Mouse (Mus musculus) hindbrain, embryonic 11.5 days (tissue): ENCODE results near the gene Pacrg. TPM values are rescaled to one million over a fixed set of nuclear protein-coding genes. Genes with fewer than 3 reads are reported as not detected.

Experiments used
- ATAC-seq: fragments of 200-750 bp; cut with Nextera tagmentation; 2 replicates; pipeline ENCODE4 v1.8.0; 2017; ENCODE audit warnings: mild to moderate bottlenecking, moderate TSS enrichment, moderate library complexity; ENCODE audit not compliant: low FRiP score
- DNase-seq: peaks from one replicate; pipeline ENCODE4 v3.0.0-alpha.2; 2015; ENCODE audit warnings: low spot score
- H3K27ac ChIP-seq: fragments of 300-500 bp; sonication (generic); 2 replicates; pipeline ENCODE4 v1.5.1; 2014; ENCODE audit warnings: mild to moderate bottlenecking, low read depth, low read length
- H3K27me3 ChIP-seq: fragments of 300-500 bp; sonication (generic); 2 replicates; pipeline ENCODE4 v1.6.1; 2014; ENCODE audit warnings: mild to moderate bottlenecking, low read length, moderate library complexity, mixed read lengths; ENCODE audit not compliant: control insufficient read depth, insufficient read depth
- H3K36me3 ChIP-seq: fragments of 300-500 bp; sonication (generic); 2 replicates; pipeline ENCODE4 v1.6.1; 2014; ENCODE audit warnings: mild to moderate bottlenecking, low read length, moderate library complexity, mixed read lengths; ENCODE audit not compliant: control insufficient read depth, insufficient read depth
- H3K4me1 ChIP-seq: fragments of 300-500 bp; sonication (generic); replicated peaks from 2 replicates; pipeline ENCODE4 v1.6.1; 2014; ENCODE audit warnings: low read length, mixed read lengths; ENCODE audit not compliant: control insufficient read depth, insufficient read depth
- H3K4me2 ChIP-seq: fragments of 300-500 bp; sonication (generic); replicated peaks from 2 replicates; pipeline ENCODE4 v1.6.1; 2014; ENCODE audit warnings: mild to moderate bottlenecking, low read depth, low read length
- H3K4me3 ChIP-seq: fragments of 300-500 bp; sonication (generic); 2 replicates; pipeline ENCODE4 v1.5.1; 2014; ENCODE audit warnings: low read depth, low read length
- H3K9ac ChIP-seq: fragments of 300-500 bp; sonication (generic); 2 replicates; pipeline ENCODE4 v1.6.1; 2014; ENCODE audit warnings: low read depth, low read length
- H3K9me3 ChIP-seq: fragments of 300-500 bp; sonication (generic); 2 replicates; pipeline ENCODE4 v1.6.1; 2016; ENCODE audit warnings: low read length; ENCODE audit not compliant: control insufficient read depth
- WGBS: fragments of 180-500 bp; shearing (Covaris S2); extraction: QIAGEN DNeasy Blood & Tissue Kit; methylation state at CpG from one replicate; pipeline ENCODE4 v1.1.7; 2014; 5-methylcytosine and 5-hydroxymethylcytosine counted together
- polyA plus RNA-seq: library from polyadenylated mRNA; unstranded; fragments of >200 nt; fragmentation: Nextera tagmentation; extraction: Ambion mirVana; gene quantifications from 2 replicates; pipeline ENCODE4 v1.2.1, GENCODE M21; 2014

Gene Pacrg
- polyA plus RNA-seq, 1 experiment from 2014 or later, result 5.8 TPM

- Histone ChIP-seq H3K4me3 (no peak overlapping the region), H3K4me1 (peaks cover 6% of the 10 kb centered on the region; the same call in 1 of the 2 replicates), H3K4me2 (no peak overlapping the region), H3K27me3 (no peaks in the 10 kb centered on the region), H3K36me3 (no peaks in the 10 kb centered on the region), H3K9me3 (no peaks in the 10 kb centered on the region), H3K27ac (no peak overlapping the region), H3K9ac (no peak overlapping the region)
- DNase-seq (no peak), ATAC-seq (no peak)
- 69% methylated on average over 8 of the region's 8 CpGs for WGBS
Observed at GRCm38 (mm10) chr17:10370660-10371130, 469.4 kb downstream of the Pacrg start.

GRCm38 (mm10) chr17:10369961-10370659 is 470.0 kb downstream of the Pacrg start:
- no peak for ATAC-seq
- Histone ChIP-seq H3K27ac (no peak overlapping the region), H3K4me1 (peaks cover 6% of the 10 kb centered on the region; the same call in 1 of the 2 replicates), H3K9ac (no peak overlapping the region), H3K27me3 (no peaks in the 10 kb centered on the region), H3K4me3 (no peak overlapping the region), H3K4me2 (no peak overlapping the region), H3K36me3 (no peaks in the 10 kb centered on the region), H3K9me3 (no peaks in the 10 kb centered on the region)
- DNase-seq, result no peak
- 85% methylated on average over 13 of the region's 13 CpGs for WGBS

- Histone ChIP-seq H3K9ac (no peak overlapping the region), H3K27me3 (no peaks in the 10 kb centered on the region), H3K9me3 (no peaks in the 10 kb centered on the region), H3K4me2 (no peak overlapping the region), H3K4me3 (no peak overlapping the region), H3K36me3 (no peaks in the 10 kb centered on the region), H3K4me1 (no peaks in the 10 kb centered on the region), H3K27ac (no peak overlapping the region)
- DNase-seq, result no peak
- no peak for ATAC-seq
- WGBS, result 81% methylated on average over 5 of the region's 5 CpGs
Observed at GRCm38 (mm10) chr17:10367044-10367443, 473.1 kb downstream of the Pacrg start.

GRCm38 (mm10) chr17:10366577-10366976 is 473.5 kb downstream of the Pacrg start:
- Histone ChIP-seq H3K36me3 (no peaks in the 10 kb centered on the region), H3K4me1 (no peaks in the 10 kb centered on the region), H3K9me3 (no peaks in the 10 kb centered on the region), H3K27me3 (no peaks in the 10 kb centered on the region), H3K27ac (no peak overlapping the region), H3K4me3 (no peak overlapping the region), H3K4me2 (no peak overlapping the region), H3K9ac (no peak overlapping the region)
- 84% methylated on average over 4 of the region's 4 CpGs for WGBS
- ATAC-seq (no peak), DNase-seq (no peak)

GRCm38 (mm10) chr17:10365501-10366482 is 474.3 kb downstream of the Pacrg start:
- 81% methylated on average over 13 of the region's 13 CpGs for WGBS
- H3K9me3 ChIP-seq, result no peaks in the 10 kb centered on the region
- ATAC-seq, result no peak
- H3K36me3 ChIP-seq, result no peaks in the 10 kb centered on the region
- no peak for DNase-seq
- no peaks in the 10 kb centered on the region for H3K4me1 ChIP-seq
- H3K4me3 ChIP-seq, result no peak overlapping the region
- no peaks in the 10 kb centered on the region for H3K27me3 ChIP-seq
- no peak overlapping the region for H3K9ac ChIP-seq
- no peak overlapping the region for H3K27ac ChIP-seq
- H3K4me2 ChIP-seq, result no peak overlapping the region

GRCm38 (mm10) chr17:10363151-10363550 is 477.0 kb downstream of the Pacrg start:
- H3K4me1 ChIP-seq, result no peaks in the 10 kb centered on the region
- no peaks in the 10 kb centered on the region for H3K9me3 ChIP-seq
- H3K36me3 ChIP-seq, result no peaks in the 10 kb centered on the region
- H3K4me3 ChIP-seq, result no peak overlapping the region
- no peak overlapping the region for H3K4me2 ChIP-seq
- no peak overlapping the region for H3K27ac ChIP-seq
- H3K9ac ChIP-seq, result no peak overlapping the region
- ATAC-seq, result no peak
- WGBS, result 93% methylated on average over 3 of the region's 3 CpGs
- no peaks in the 10 kb centered on the region for H3K27me3 ChIP-seq
- DNase-seq, result no peak

GRCm38 (mm10) chr17:10361882-10362291 is 478.2 kb downstream of the Pacrg start:
- no peak overlapping the region for H3K27ac ChIP-seq
- no peaks in the 10 kb centered on the region for H3K9me3 ChIP-seq
- DNase-seq (no peak), ATAC-seq (no peak)
- no peaks in the 10 kb centered on the region for H3K4me1 ChIP-seq
- no peak overlapping the region for H3K4me3 ChIP-seq
- H3K36me3 ChIP-seq, result no peaks in the 10 kb centered on the region
- 94% methylated on average over 7 of the region's 7 CpGs for WGBS
- no peaks in the 10 kb centered on the region for H3K27me3 ChIP-seq
- H3K4me2 ChIP-seq, result no peak overlapping the region
- no peak overlapping the region for H3K9ac ChIP-seq

GRCm38 (mm10) chr17:10360738-10361137 is 479.4 kb downstream of the Pacrg start:
- no peaks in the 10 kb centered on the region for H3K9me3 ChIP-seq
- no peaks in the 10 kb centered on the region for H3K4me1 ChIP-seq
- no peak overlapping the region for H3K4me2 ChIP-seq
- ATAC-seq, result no peak
- H3K27me3 ChIP-seq, result no peaks in the 10 kb centered on the region
- DNase-seq, result no peak
- no peak overlapping the region for H3K9ac ChIP-seq
- no peak overlapping the region for H3K27ac ChIP-seq
- H3K36me3 ChIP-seq, result no peaks in the 10 kb centered on the region
- WGBS, result 85% methylated on average over 4 of the region's 4 CpGs
- H3K4me3 ChIP-seq, result no peak overlapping the region
